Mouse (Mus musculus): ENCODE measurements around the gene Ddx11. TPM values are rescaled to one million over a fixed set of nuclear protein-coding genes. Genes with fewer than 3 reads are reported as not detected.

The Ddx11 gene
- polyA plus RNA-seq, 1 experiment: 21.5 TPM

DNA sequence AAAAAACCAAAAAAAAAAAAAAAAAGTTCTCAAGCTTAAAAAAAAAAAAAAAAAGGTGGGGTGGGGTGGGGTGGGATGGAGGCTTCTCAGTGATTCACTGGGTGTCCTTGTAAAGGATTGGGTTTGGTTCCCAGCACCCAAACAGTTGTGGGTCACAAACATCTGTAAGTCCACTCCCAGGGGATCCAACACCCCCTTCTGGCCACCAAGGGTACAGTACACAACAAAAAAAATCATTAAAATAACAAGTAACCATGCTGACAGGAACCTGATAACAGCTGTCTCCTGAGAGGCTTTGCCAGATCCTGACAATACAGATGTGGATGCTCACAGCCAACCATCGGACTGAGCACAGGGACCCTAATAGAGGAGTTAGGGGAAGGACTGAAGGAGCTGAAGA, 38.8 kb upstream of the Ddx11 start:
- TF ChIP-seq CTCF (IDR thresholded peaks at IDR 0.05; ENCODE audit: borderline replicate concordance, control insufficient read depth, extremely low read depth, insufficient read depth, low read length, poor library complexity) (no peak), POLR2A (IDR thresholded peaks at IDR 0.05; ENCODE audit: control insufficient read depth, extremely low read depth, insufficient read depth, low read length, poor library complexity) (no peak)
- 97% methylated on average over 1 of the region's 1 CpGs for WGBS
- Histone ChIP-seq H3K27me3 (ENCODE audit: control insufficient read depth, insufficient read depth, low read length) (no peaks in the 10 kb centered on the region), H3K27ac (ENCODE audit: control insufficient read depth, insufficient read depth, low read length) (no peak overlapping the region), H3K4me3 (ENCODE audit: control insufficient read depth, insufficient read depth, low read length) (no peak overlapping the region), H3K36me3 (ENCODE audit: control insufficient read depth, insufficient read depth, low read length) (peaks cover 49% of the 10 kb centered on the region), H3K4me1 (replicated peaks; ENCODE audit: control insufficient read depth, insufficient read depth, low read length) (no peaks in the 10 kb centered on the region)
- no peak for DNase-seq

DNA sequence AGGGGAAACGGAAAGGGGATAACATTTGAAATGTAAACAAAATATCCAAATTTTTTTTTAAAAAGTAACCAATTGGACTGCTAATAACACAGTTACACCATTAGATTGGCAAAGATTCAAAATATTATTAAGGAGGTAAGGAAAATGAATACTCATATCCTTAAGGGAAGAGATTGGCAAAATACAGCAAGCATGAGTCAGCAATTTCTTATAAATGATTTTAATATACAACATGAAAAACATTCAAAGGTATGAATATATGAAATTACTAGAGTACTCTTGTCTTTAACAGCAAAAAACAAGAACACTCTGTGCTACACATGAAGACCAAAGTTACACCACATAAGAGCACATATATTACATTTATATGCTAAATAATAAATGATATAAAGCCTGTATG, 38.3 kb upstream of the Ddx11 start:
- DNase-seq: no peak
- no peak overlapping the region for H3K4me3 ChIP-seq (ENCODE audit: control insufficient read depth, insufficient read depth, low read length)
- H3K4me1 ChIP-seq (replicated peaks; ENCODE audit: control insufficient read depth, insufficient read depth, low read length): no peaks in the 10 kb centered on the region
- H3K36me3 ChIP-seq (ENCODE audit: control insufficient read depth, insufficient read depth, low read length): peaks cover 46% of the 10 kb centered on the region
- H3K27ac ChIP-seq (ENCODE audit: control insufficient read depth, insufficient read depth, low read length): no peak overlapping the region
- no peak for TF ChIP-seq CTCF (IDR thresholded peaks at IDR 0.05; ENCODE audit: borderline replicate concordance, control insufficient read depth, extremely low read depth, insufficient read depth, low read length, poor library complexity)
- no peak for TF ChIP-seq POLR2A (IDR thresholded peaks at IDR 0.05; ENCODE audit: control insufficient read depth, extremely low read depth, insufficient read depth, low read length, poor library complexity)
- WGBS: 97% methylated on average over 1 of the region's 1 CpGs
- H3K27me3 ChIP-seq (ENCODE audit: control insufficient read depth, insufficient read depth, low read length): no peaks in the 10 kb centered on the region

DNA sequence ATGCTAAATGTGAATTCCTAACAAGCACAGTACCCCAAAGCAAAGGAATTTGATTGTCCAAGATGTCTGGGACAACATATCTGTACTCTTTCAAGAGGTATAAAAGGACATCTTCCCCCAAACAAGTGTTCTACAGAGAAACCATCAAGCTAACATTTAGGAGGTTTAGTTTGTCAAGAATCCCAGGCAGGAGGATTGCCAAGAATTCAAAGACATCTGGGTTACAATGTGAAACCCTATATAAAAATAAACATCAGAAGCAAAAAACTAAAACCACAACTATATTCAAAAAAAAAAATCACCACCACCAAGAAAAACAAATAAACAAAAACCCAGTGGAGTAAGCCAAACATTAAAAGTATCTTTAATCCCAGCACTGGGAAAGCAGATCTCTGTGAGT, 33.1 kb upstream of the Ddx11 start:
- peaks cover 40% of the 10 kb centered on the region for H3K36me3 ChIP-seq (ENCODE audit: control insufficient read depth, insufficient read depth, low read length)
- H3K4me1 ChIP-seq (replicated peaks; ENCODE audit: control insufficient read depth, insufficient read depth, low read length): no peaks in the 10 kb centered on the region
- no peak for TF ChIP-seq CTCF (IDR thresholded peaks at IDR 0.05; ENCODE audit: borderline replicate concordance, control insufficient read depth, extremely low read depth, insufficient read depth, low read length, poor library complexity)
- TF ChIP-seq POLR2A (IDR thresholded peaks at IDR 0.05; ENCODE audit: control insufficient read depth, extremely low read depth, insufficient read depth, low read length, poor library complexity): no peak
- no peak for DNase-seq
- H3K27ac ChIP-seq (ENCODE audit: control insufficient read depth, insufficient read depth, low read length): no peak overlapping the region
- H3K27me3 ChIP-seq (ENCODE audit: control insufficient read depth, insufficient read depth, low read length): no peaks in the 10 kb centered on the region
- no peak overlapping the region for H3K4me3 ChIP-seq (ENCODE audit: control insufficient read depth, insufficient read depth, low read length)

DNA sequence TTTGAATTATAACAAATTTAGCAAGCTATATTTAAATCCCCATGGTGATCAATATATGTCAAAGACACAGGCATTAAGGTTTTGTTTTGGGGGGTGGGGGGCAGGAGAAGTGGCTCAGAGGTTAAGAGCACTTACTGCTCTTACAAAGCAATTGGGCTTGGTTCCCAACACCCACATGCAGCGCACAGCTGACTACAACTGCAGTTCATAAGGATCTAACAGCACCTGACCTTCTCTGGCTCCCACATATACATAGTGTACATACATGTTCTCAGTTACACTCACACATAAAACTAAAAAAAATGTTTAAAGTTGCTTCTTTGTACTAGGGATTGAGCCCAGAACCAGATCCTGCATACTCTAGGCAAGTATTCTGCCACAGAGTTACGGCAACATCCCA, 31.9 kb upstream of the Ddx11 start:
- TF ChIP-seq POLR2A (IDR thresholded peaks at IDR 0.05; ENCODE audit: control insufficient read depth, extremely low read depth, insufficient read depth, low read length, poor library complexity): no peak
- no peak for TF ChIP-seq CTCF (IDR thresholded peaks at IDR 0.05; ENCODE audit: borderline replicate concordance, control insufficient read depth, extremely low read depth, insufficient read depth, low read length, poor library complexity)
- H3K4me1 ChIP-seq (replicated peaks; ENCODE audit: control insufficient read depth, insufficient read depth, low read length): no peaks in the 10 kb centered on the region
- H3K27me3 ChIP-seq (ENCODE audit: control insufficient read depth, insufficient read depth, low read length): no peaks in the 10 kb centered on the region
- DNase-seq: no peak
- WGBS: 98% methylated on average over 2 of the region's 2 CpGs
- H3K4me3 ChIP-seq (ENCODE audit: control insufficient read depth, insufficient read depth, low read length): no peak overlapping the region
- H3K27ac ChIP-seq (ENCODE audit: control insufficient read depth, insufficient read depth, low read length): no peak overlapping the region
- peaks cover 31% of the 10 kb centered on the region for H3K36me3 ChIP-seq (ENCODE audit: control insufficient read depth, insufficient read depth, low read length)

DNA sequence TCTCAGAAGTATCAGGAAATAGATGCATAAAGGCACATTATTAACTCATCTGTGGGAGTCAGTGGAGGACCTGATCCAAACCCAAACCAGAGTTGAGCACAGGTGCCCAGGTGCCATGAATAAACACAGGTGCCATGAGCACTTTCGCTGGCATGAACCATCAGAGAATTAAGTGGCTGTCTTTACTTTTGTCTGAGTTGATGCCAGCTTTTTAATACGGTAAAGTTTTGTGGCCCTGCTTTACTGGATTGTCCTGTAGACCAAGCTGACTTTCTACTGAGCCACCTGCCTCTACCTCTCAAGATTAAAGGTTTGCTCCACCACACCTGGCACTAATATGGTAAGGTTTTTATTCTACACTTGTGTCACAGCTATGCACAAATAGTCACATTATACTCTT, 31.3 kb upstream of the Ddx11 start:
- TF ChIP-seq POLR2A (IDR thresholded peaks at IDR 0.05; ENCODE audit: control insufficient read depth, extremely low read depth, insufficient read depth, low read length, poor library complexity): no peak
- no peak for TF ChIP-seq CTCF (IDR thresholded peaks at IDR 0.05; ENCODE audit: borderline replicate concordance, control insufficient read depth, extremely low read depth, insufficient read depth, low read length, poor library complexity)
- no peak overlapping the region for H3K4me3 ChIP-seq (ENCODE audit: control insufficient read depth, insufficient read depth, low read length)
- DNase-seq: no peak
- H3K27ac ChIP-seq (ENCODE audit: control insufficient read depth, insufficient read depth, low read length): no peak overlapping the region
- 96% methylated on average over 2 of the region's 2 CpGs for WGBS
- H3K27me3 ChIP-seq (ENCODE audit: control insufficient read depth, insufficient read depth, low read length): no peaks in the 10 kb centered on the region
- H3K36me3 ChIP-seq (ENCODE audit: control insufficient read depth, insufficient read depth, low read length): peaks cover 24% of the 10 kb centered on the region
- H3K4me1 ChIP-seq (replicated peaks; ENCODE audit: control insufficient read depth, insufficient read depth, low read length): no peaks in the 10 kb centered on the region

DNA sequence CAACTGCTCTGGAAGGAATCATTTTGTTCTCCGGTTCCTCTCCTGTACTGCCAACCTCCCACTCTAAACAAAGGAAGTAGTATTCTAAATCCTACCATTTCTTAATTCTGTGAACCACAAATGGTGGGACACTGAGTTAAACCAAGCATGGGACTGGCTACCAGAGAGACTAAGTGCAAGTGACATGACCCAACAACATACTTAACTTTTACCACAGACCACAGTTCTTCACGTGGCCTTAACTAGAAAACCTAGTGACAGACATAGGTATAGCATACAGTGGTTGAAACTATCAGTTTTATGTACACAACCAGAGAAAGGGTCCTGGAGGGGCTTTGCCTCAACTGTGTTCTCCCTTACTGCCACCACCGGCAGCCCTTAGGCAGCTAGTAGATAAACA, 30.7 kb upstream of the Ddx11 start:
- TF ChIP-seq CTCF (IDR thresholded peaks at IDR 0.05; ENCODE audit: borderline replicate concordance, control insufficient read depth, extremely low read depth, insufficient read depth, low read length, poor library complexity): no peak
- H3K27ac ChIP-seq (ENCODE audit: control insufficient read depth, insufficient read depth, low read length): no peak overlapping the region
- no peaks in the 10 kb centered on the region for H3K27me3 ChIP-seq (ENCODE audit: control insufficient read depth, insufficient read depth, low read length)
- 79% methylated on average over 3 of the region's 3 CpGs for WGBS
- no peaks in the 10 kb centered on the region for H3K4me1 ChIP-seq (replicated peaks; ENCODE audit: control insufficient read depth, insufficient read depth, low read length)
- H3K36me3 ChIP-seq (ENCODE audit: control insufficient read depth, insufficient read depth, low read length): peaks cover 18% of the 10 kb centered on the region
- DNase-seq: no peak
- no peak overlapping the region for H3K4me3 ChIP-seq (ENCODE audit: control insufficient read depth, insufficient read depth, low read length)

DNA sequence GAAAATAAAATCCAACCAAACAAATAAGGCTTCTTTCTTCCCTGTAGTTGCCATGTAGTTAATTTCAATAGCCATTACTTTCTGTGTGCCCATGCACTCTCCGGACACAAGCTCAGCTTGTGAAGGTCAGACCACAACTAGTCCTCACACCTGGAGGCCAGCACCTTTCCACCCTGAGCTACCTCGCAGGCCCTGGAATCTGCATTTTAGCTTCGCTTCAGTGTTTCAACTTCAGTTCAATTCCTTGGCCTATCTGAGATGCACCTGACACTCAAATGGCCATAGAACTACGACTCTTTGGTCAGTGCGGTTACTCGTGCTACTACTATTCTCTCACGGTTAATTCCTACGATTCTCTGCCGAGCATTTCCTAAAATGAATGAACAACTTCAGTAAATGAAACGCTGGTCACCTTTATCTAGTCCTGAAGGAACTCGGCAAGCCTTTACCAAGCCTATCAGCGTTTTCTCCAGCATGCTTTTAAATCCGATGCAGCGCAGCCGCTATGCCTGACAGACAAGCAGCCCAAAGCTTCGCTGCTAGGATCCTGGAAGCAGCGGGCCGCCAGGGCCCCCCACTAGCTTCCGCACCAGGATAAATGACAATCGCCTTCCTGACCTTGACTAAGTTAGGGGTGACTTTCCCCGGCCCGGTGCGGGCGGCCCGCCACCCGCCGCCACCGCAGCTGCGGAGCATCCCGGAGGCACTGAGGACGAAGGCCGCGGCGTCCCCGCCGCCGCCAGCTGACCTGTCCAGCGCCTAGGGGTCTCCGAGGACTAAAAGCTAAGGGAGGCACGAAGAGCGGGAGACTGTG, 22.5 kb upstream of the Ddx11 start:
- no peaks in the 10 kb centered on the region for H3K36me3 ChIP-seq (ENCODE audit: control insufficient read depth, insufficient read depth, low read length)
- under 1% methylated on average over 41 of the region's 41 CpGs for WGBS
- H3K4me3 ChIP-seq (ENCODE audit: control insufficient read depth, insufficient read depth, low read length): peak overlapping the region; percentile 81
- TF ChIP-seq POLR2A (IDR thresholded peaks at IDR 0.05; ENCODE audit: control insufficient read depth, extremely low read depth, insufficient read depth, low read length, poor library complexity) (no peak), CTCF (IDR thresholded peaks at IDR 0.05; ENCODE audit: borderline replicate concordance, control insufficient read depth, extremely low read depth, insufficient read depth, low read length, poor library complexity) (no peak)
- peak; percentile 20 for DNase-seq
- peak overlapping the region; percentile 52 for H3K27ac ChIP-seq (ENCODE audit: control insufficient read depth, insufficient read depth, low read length)
- no peaks in the 10 kb centered on the region for H3K27me3 ChIP-seq (ENCODE audit: control insufficient read depth, insufficient read depth, low read length)
- H3K4me1 ChIP-seq (replicated peaks; ENCODE audit: control insufficient read depth, insufficient read depth, low read length): peaks cover 11% of the 10 kb centered on the region

Measured in thymus, adult 2 months (tissue).